Mouse (Mus musculus): ENCODE data around the gene Slc35f1.

DNA sequence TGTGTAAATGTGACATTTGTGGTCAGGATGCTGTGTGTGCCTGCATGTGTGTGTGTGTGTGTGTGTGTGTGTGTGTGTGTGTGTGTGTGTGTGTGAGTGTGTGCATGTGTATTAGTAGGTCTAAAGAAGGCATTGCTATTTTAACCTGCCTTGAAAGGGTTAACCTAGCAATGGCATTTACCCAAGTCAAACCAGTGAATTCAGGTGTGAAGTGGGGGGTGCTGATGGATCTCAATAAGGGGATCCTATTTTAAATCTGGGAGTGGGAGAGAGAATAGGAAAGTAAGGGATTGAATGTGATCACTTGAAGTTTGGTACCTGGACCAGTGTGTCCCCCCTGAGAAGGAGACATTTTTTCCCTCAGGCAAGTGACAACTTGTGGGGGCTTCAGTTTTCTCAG lies 13.4 kb downstream of the Slc35f1 start:
- TF ChIP-seq GATA1 (IDR thresholded peaks at IDR 0.05; ENCODE audit: borderline replicate concordance, low read length) (no peak), FLI1 (IDR thresholded peaks at IDR 0.05; ENCODE audit: low read length) (no peak)
